Mouse (Mus musculus) ES-Bruce4 (cell line): Measurements from ENCODE around the gene Tspan9. TPM values are rescaled to one million over a fixed set of nuclear protein-coding genes. Genes with fewer than 3 reads are reported as not detected.

Experiments
- H3K27ac ChIP-seq: 2 replicates; pipeline ENCODE4 v1.5.1; 2012; ENCODE audit warnings: low read length, inconsistent platforms; ENCODE audit not compliant: insufficient read depth
- H3K27me3 ChIP-seq: 2 replicates; pipeline ENCODE4 v1.6.1; 2012; ENCODE audit warnings: mild to moderate bottlenecking, low read length, inconsistent platforms; ENCODE audit not compliant: control insufficient read depth, poor library complexity, insufficient read depth, severe bottlenecking
- H3K36me3 ChIP-seq: 2 replicates; pipeline ENCODE4 v1.6.1; 2012; ENCODE audit warnings: inconsistent platforms, mild to moderate bottlenecking, low read length, moderate library complexity; ENCODE audit not compliant: control insufficient read depth, poor library complexity, insufficient read depth, severe bottlenecking
- H3K4me1 ChIP-seq: one replicate; pipeline ENCODE4 v1.8.1; 2011; ENCODE audit warnings: low read length; ENCODE audit not compliant: control insufficient read depth, insufficient read depth
- H3K4me3 ChIP-seq: 2 replicates; pipeline ENCODE4 v1.5.1; 2011; ENCODE audit warnings: low read depth, mild to moderate bottlenecking, low read length
- H3K9ac ChIP-seq: 2 replicates; pipeline ENCODE4 v1.6.1; 2012; ENCODE audit warnings: low read depth, mild to moderate bottlenecking, inconsistent platforms; ENCODE audit not compliant: poor library complexity, severe bottlenecking
- H3K9me3 ChIP-seq: replicated peaks from 2 replicates; pipeline ENCODE4 v1.6.1; 2012; ENCODE audit warnings: mild to moderate bottlenecking, low read length, inconsistent platforms; ENCODE audit not compliant: control insufficient read depth, poor library complexity, insufficient read depth, severe bottlenecking
- CTCF ChIP-seq: IDR thresholded peaks from one replicate; pipeline ENCODE4 v1.8.1; 2011; ENCODE audit warnings: low read depth, low read length
- EP300 ChIP-seq: IDR thresholded peaks from 2 replicates; pipeline ENCODE4 v1.6.1; 2011; ENCODE audit warnings: low read depth, low read length; ENCODE audit not compliant: insufficient read depth
- POLR2A ChIP-seq: IDR thresholded peaks from one replicate; pipeline ENCODE4 v1.8.1; 2011; ENCODE audit warnings: low read length; ENCODE audit not compliant: insufficient read depth
- polyA plus RNA-seq: library from polyadenylated mRNA; stranded (reverse); fragments of >200 nt; gene quantifications from 2 replicates; pipeline ENCODE4 v1.2.4, GENCODE M21; 2011; ENCODE audit warnings: low read depth; ENCODE audit not compliant: missing spikeins, insufficient read depth, insufficient read length

Gene Tspan9
- polyA plus RNA-seq, 1 experiment: 90.5 TPM

DNA sequence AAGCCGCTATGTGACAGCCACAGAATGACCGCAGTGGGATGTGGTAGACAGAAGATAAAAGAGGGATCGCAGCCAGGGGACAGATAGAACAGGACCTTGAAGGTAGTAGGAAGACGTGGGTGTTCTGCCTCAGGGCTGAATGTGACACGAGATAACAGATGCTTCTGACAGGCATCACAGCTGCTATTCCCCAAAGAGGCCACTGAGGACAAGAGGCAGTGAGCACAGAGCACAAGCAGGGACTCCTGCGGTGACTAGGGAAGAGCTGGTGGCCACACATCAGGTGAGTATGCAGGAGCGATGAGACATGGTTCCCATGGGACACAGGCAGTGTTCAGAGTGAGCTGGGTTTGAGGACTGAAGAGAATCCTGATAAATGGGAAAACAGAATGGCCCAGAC, 173.7 kb downstream of the Tspan9 start:
- H3K36me3 ChIP-seq: no peaks in the 10 kb centered on the region
- no peak for TF ChIP-seq CTCF
- no peak for TF ChIP-seq POLR2A
- no peak for TF ChIP-seq EP300

GRCm38 (mm10) chr6:127965497-127965896, 177.9 kb downstream of the Tspan9 start:
- no peaks in the 10 kb centered on the region for H3K4me1 ChIP-seq
- H3K27ac ChIP-seq: no peak overlapping the region
- no peak overlapping the region for H3K4me3 ChIP-seq
- H3K27me3 ChIP-seq: no peaks in the 10 kb centered on the region
- H3K36me3 ChIP-seq: no peaks in the 10 kb centered on the region
- H3K9me3 ChIP-seq: no peaks in the 10 kb centered on the region
- H3K9ac ChIP-seq: no peak overlapping the region
- no peak for TF ChIP-seq EP300
- TF ChIP-seq CTCF: peak; percentile 60
- TF ChIP-seq POLR2A: no peak

More for the DNA sequence above, 173.7 kb downstream of the Tspan9 start:
- Histone ChIP-seq H3K4me3 (no peak overlapping the region), H3K4me1 (peaks cover 2% of the 10 kb centered on the region), H3K27me3 (no peaks in the 10 kb centered on the region), H3K27ac (no peak overlapping the region), H3K9ac (no peak overlapping the region), H3K9me3 (no peaks in the 10 kb centered on the region)

DNA sequence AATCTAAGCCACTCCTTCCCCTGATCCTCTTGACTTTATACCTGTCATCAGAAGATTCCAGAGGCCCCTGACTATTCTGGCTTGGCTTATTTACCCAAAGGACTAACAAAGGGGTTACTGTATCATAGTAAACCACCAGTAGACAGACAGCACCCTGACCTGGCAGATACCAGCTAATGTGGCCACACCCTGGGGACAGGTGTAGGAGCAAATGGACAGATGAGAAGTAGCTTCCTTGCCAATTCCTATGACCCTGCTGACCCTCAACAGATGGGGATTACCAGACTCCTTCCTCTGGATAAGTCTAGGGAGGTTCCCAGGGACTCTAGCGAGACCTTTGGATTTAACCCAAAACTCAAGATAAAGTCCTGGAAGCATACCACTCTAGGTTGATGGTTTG, 183.2 kb downstream of the Tspan9 start:
- Histone ChIP-seq H3K36me3 (no peaks in the 10 kb centered on the region), H3K4me1 (no peaks in the 10 kb centered on the region), H3K9ac (no peak overlapping the region), H3K9me3 (no peaks in the 10 kb centered on the region), H3K4me3 (no peak overlapping the region), H3K27ac (no peak overlapping the region), H3K27me3 (no peaks in the 10 kb centered on the region)
- TF ChIP-seq CTCF (no peak), POLR2A (no peak), EP300 (no peak)

- Histone ChIP-seq H3K27me3 (no peaks in the 10 kb centered on the region), H3K4me1 (no peaks in the 10 kb centered on the region), H3K9ac (no peak overlapping the region), H3K27ac (no peak overlapping the region), H3K4me3 (no peak overlapping the region), H3K9me3 (no peaks in the 10 kb centered on the region), H3K36me3 (no peaks in the 10 kb centered on the region)
- TF ChIP-seq EP300: no peak
- TF ChIP-seq POLR2A: no peak
- no peak for TF ChIP-seq CTCF
Observed at GRCm38 (mm10) chr6:127956172-127956571, 187.2 kb downstream of the Tspan9 start.

GRCm38 (mm10) chr6:127953071-127953470, 190.3 kb downstream of the Tspan9 start:
- H3K9ac ChIP-seq: no peak overlapping the region

DNA sequence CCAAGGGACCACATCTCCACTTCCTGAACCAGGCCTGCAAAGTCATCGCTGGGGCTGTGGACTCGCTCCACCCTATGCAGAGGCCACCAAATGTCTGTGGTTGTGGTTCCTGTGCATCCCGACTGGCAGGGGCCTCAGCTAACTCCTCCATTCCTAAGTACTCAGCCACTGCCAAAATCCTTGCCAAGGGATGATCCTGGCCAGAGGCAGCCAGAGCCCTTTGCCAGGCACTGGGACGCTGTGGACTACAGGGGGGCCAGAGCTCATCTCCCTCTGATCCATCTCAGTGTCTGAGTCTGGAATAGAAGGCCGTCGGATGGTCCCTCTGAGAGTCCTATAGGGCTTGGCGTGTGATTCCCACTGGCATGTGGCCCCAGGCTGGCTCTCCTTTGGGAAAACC, 193.5 kb downstream of the Tspan9 start:
- no peak overlapping the region for H3K4me3 ChIP-seq
- TF ChIP-seq CTCF (no peak), POLR2A (no peak), EP300 (no peak)
- H3K9ac ChIP-seq: no peak overlapping the region
- no peaks in the 10 kb centered on the region for H3K9me3 ChIP-seq
- no peaks in the 10 kb centered on the region for H3K27me3 ChIP-seq
- H3K27ac ChIP-seq: no peak overlapping the region
- H3K4me1 ChIP-seq: no peaks in the 10 kb centered on the region
- no peaks in the 10 kb centered on the region for H3K36me3 ChIP-seq

More at GRCm38 (mm10) chr6:127953071-127953470, 190.3 kb downstream of the Tspan9 start:
- Histone ChIP-seq H3K9me3 (no peaks in the 10 kb centered on the region), H3K27ac (no peak overlapping the region), H3K4me3 (no peak overlapping the region), H3K4me1 (no peaks in the 10 kb centered on the region), H3K27me3 (no peaks in the 10 kb centered on the region), H3K36me3 (no peaks in the 10 kb centered on the region)
- TF ChIP-seq CTCF (no peak), EP300 (no peak), POLR2A (no peak)
